Mouse (Mus musculus): Measurements from ENCODE around the gene Vmn1r196. TPM values are rescaled to one million over a fixed set of nuclear protein-coding genes. Genes with fewer than 3 reads are reported as not detected.

Vmn1r196 gene
- not detected for polyA plus RNA-seq (2015; fragmentation: Illumina TruSeq; extraction: RNeasy Lipid Tissue Mini Kit (QIAGEN cat#74804); ENCODE audit: insufficient read depth, low replicate concordance)

GRCm38 (mm10) chr13:22289620-22290019 lies at the start of gene Vmn1r196:
Gene Vmn1r196, plus strand, starts transcription at chr13:22289920.

GRCm38 (mm10) chr13:22243915-22244314 lies 45.8 kb upstream of the Vmn1r196 start, which contains the start of gene Vmn1r194:
Gene Vmn1r194, plus strand, starts transcription at chr13:22244215.

GRCm38 (mm10) chr13:22270222-22270621 lies 19.5 kb upstream of the Vmn1r196 start, which contains the start of gene Vmn1r195:
Gene Vmn1r195, plus strand, starts transcription at chr13:22270522.

GRCm38 (mm10) chr13:22324289-22324688 lies 34.6 kb downstream of the Vmn1r196 start, which contains the start of gene Vmn1r197:
Gene Vmn1r197, plus strand, starts transcription at chr13:22324589.

Other genes starting within 250 kb of the Vmn1r196 start
- 7.6 TPM for gene Hist1h4i, start 248.6 kb upstream of the Vmn1r196 start, polyA plus RNA-seq (2015; fragmentation: Illumina TruSeq; extraction: RNeasy Lipid Tissue Mini Kit (QIAGEN cat#74804); ENCODE audit: insufficient read depth, low replicate concordance)
- not detected for gene Hist1h2ag, start 247.0 kb upstream of the Vmn1r196 start, polyA plus RNA-seq (2015; fragmentation: Illumina TruSeq; extraction: RNeasy Lipid Tissue Mini Kit (QIAGEN cat#74804); ENCODE audit: insufficient read depth, low replicate concordance)
- gene Hist1h2bj, start 246.7 kb upstream of the Vmn1r196 start, polyA plus RNA-seq (2015; fragmentation: Illumina TruSeq; extraction: RNeasy Lipid Tissue Mini Kit (QIAGEN cat#74804); ENCODE audit: insufficient read depth, low replicate concordance), result not detected
- not detected for gene Vmn1r188, start 205.5 kb upstream of the Vmn1r196 start, polyA plus RNA-seq (2015; fragmentation: Illumina TruSeq; extraction: RNeasy Lipid Tissue Mini Kit (QIAGEN cat#74804); ENCODE audit: insufficient read depth, low replicate concordance)
- not detected for gene Vmn1r189, start 184.1 kb upstream of the Vmn1r196 start, polyA plus RNA-seq (2015; fragmentation: Illumina TruSeq; extraction: RNeasy Lipid Tissue Mini Kit (QIAGEN cat#74804); ENCODE audit: insufficient read depth, low replicate concordance)
- gene Vmn1r191, start 106.0 kb upstream of the Vmn1r196 start, polyA plus RNA-seq (2015; fragmentation: Illumina TruSeq; extraction: RNeasy Lipid Tissue Mini Kit (QIAGEN cat#74804); ENCODE audit: insufficient read depth, low replicate concordance), result not detected
- not detected for gene Vmn1r192, start 98.8 kb upstream of the Vmn1r196 start, polyA plus RNA-seq (2015; fragmentation: Illumina TruSeq; extraction: RNeasy Lipid Tissue Mini Kit (QIAGEN cat#74804); ENCODE audit: insufficient read depth, low replicate concordance)
- gene Vmn1r193, start 66.8 kb upstream of the Vmn1r196 start, polyA plus RNA-seq (2015; fragmentation: Illumina TruSeq; extraction: RNeasy Lipid Tissue Mini Kit (QIAGEN cat#74804); ENCODE audit: insufficient read depth, low replicate concordance), result not detected
- not detected for gene Vmn1r194, start 45.7 kb upstream of the Vmn1r196 start, polyA plus RNA-seq (2015; fragmentation: Illumina TruSeq; extraction: RNeasy Lipid Tissue Mini Kit (QIAGEN cat#74804); ENCODE audit: insufficient read depth, low replicate concordance)
- not detected for gene Vmn1r195, start 19.4 kb upstream of the Vmn1r196 start, polyA plus RNA-seq (2015; fragmentation: Illumina TruSeq; extraction: RNeasy Lipid Tissue Mini Kit (QIAGEN cat#74804); ENCODE audit: insufficient read depth, low replicate concordance)
- gene Vmn1r197, start 34.7 kb downstream of the Vmn1r196 start, polyA plus RNA-seq (2015; fragmentation: Illumina TruSeq; extraction: RNeasy Lipid Tissue Mini Kit (QIAGEN cat#74804); ENCODE audit: insufficient read depth, low replicate concordance), result not detected
- gene Vmn1r198, start 60.4 kb downstream of the Vmn1r196 start, polyA plus RNA-seq (2015; fragmentation: Illumina TruSeq; extraction: RNeasy Lipid Tissue Mini Kit (QIAGEN cat#74804); ENCODE audit: insufficient read depth, low replicate concordance), result not detected
- gene Vmn1r199, start 89.9 kb downstream of the Vmn1r196 start, polyA plus RNA-seq (2015; fragmentation: Illumina TruSeq; extraction: RNeasy Lipid Tissue Mini Kit (QIAGEN cat#74804); ENCODE audit: insufficient read depth, low replicate concordance), result not detected
- not detected for gene Vmn1r200, start 100.5 kb downstream of the Vmn1r196 start, polyA plus RNA-seq (2015; fragmentation: Illumina TruSeq; extraction: RNeasy Lipid Tissue Mini Kit (QIAGEN cat#74804); ENCODE audit: insufficient read depth, low replicate concordance)
- gene Vmn1r201, start 182.0 kb downstream of the Vmn1r196 start, polyA plus RNA-seq (2015; fragmentation: Illumina TruSeq; extraction: RNeasy Lipid Tissue Mini Kit (QIAGEN cat#74804); ENCODE audit: insufficient read depth, low replicate concordance), result not detected
- gene Vmn1r202, start 215.5 kb downstream of the Vmn1r196 start, polyA plus RNA-seq (2015; fragmentation: Illumina TruSeq; extraction: RNeasy Lipid Tissue Mini Kit (QIAGEN cat#74804); ENCODE audit: insufficient read depth, low replicate concordance), result not detected
- gene Vmn1r203, start 228.2 kb downstream of the Vmn1r196 start, polyA plus RNA-seq (2015; fragmentation: Illumina TruSeq; extraction: RNeasy Lipid Tissue Mini Kit (QIAGEN cat#74804); ENCODE audit: insufficient read depth, low replicate concordance), result 0.03 TPM

Data from spleen, adult 10 weeks (tissue).